Mouse (Mus musculus): ENCODE data around the gene Fndc3b. TPM values are rescaled to one million over a fixed set of nuclear protein-coding genes. Genes with fewer than 3 reads are reported as not detected.

The Fndc3b gene
- polyA plus RNA-seq, 1 experiment = 14.2 TPM

DNA sequence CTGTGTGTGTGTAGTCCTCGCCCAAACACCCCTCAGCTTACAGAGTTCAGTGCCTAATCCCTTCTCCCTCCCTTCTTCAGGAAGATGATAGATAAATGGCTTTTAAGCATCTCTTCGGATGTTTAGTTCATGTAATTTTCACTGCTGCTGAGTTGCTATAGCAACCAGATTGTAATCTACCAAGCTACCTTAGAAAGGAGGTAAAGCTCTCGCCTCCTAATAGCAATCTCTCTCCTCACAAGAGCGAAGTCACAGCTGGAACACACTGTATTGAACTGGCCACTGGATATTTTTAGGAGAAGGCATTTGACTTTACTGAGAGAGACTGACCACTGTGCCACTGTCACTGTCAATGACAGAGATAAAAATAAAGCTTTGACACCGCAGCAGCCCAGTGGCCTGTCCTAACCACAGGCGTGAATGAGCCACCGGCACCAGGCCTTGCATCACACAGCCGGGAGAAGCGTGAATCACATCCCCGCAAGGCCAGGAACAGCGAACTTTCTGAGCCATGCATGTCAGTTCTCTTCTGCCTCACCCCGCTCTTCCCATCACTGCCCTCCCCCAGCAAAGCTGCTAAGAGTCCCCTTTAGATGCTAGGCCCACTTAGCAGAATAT is 86.0 kb downstream of the Fndc3b start:
- TF ChIP-seq CTCF (conservative IDR thresholded peaks at IDR 0.05; ENCODE audit: insufficient read depth, insufficient read length, low read depth, low read length) = no peak
- no peak for TF ChIP-seq POLR2A (IDR thresholded peaks at IDR 0.05; ENCODE audit: low read depth, low read length)
- Histone ChIP-seq H3K36me3 (ENCODE audit: control insufficient read depth, insufficient read depth, low read length) (no peaks in the 10 kb centered on the region), H3K27ac (ENCODE audit: insufficient read depth, low read depth, low read length) (no peak overlapping the region), H3K27me3 (replicated peaks; ENCODE audit: control insufficient read depth, insufficient read depth, low read length) (no peaks in the 10 kb centered on the region), H3K4me3 (ENCODE audit: insufficient read depth, low read depth, low read length) (no peak overlapping the region), H3K4me1 (ENCODE audit: control insufficient read depth, insufficient read depth, low read length) (no peaks in the 10 kb centered on the region)
- 83% methylated on average over 12 of the region's 12 CpGs for WGBS
- DNase-seq = no peak

DNA sequence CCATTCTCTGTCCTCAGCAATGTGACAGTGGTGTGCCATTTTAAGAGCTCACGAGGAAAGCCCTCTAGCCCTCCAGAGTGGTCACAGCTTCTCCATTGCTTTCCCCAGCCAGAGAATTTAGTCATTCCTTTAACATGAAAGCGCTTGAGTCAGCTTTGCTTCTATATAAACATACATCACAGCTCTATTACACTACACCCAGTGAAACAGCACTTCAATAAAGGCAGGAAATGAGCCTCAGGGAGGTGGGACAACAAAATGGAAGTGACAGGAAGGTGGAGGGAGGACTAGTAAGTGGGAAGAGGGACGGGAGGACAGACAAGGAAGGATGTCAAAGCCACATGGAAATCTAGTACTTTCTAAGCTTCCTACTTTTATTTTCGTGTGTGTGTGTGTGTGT is 88.7 kb downstream of the Fndc3b start:
- no peaks in the 10 kb centered on the region for H3K36me3 ChIP-seq (ENCODE audit: control insufficient read depth, insufficient read depth, low read length)
- no peaks in the 10 kb centered on the region for H3K27me3 ChIP-seq (replicated peaks; ENCODE audit: control insufficient read depth, insufficient read depth, low read length)
- DNase-seq = no peak
- H3K4me3 ChIP-seq (ENCODE audit: insufficient read depth, low read depth, low read length) = no peak overlapping the region
- no peak overlapping the region for H3K27ac ChIP-seq (ENCODE audit: insufficient read depth, low read depth, low read length)
- WGBS = 75% methylated on average over 4 of the region's 4 CpGs
- no peak for TF ChIP-seq POLR2A (IDR thresholded peaks at IDR 0.05; ENCODE audit: low read depth, low read length)
- no peak for TF ChIP-seq CTCF (conservative IDR thresholded peaks at IDR 0.05; ENCODE audit: insufficient read depth, insufficient read length, low read depth, low read length)
- H3K4me1 ChIP-seq (ENCODE audit: control insufficient read depth, insufficient read depth, low read length) = peaks cover 2% of the 10 kb centered on the region; the same call in 1 of the 2 replicates

DNA sequence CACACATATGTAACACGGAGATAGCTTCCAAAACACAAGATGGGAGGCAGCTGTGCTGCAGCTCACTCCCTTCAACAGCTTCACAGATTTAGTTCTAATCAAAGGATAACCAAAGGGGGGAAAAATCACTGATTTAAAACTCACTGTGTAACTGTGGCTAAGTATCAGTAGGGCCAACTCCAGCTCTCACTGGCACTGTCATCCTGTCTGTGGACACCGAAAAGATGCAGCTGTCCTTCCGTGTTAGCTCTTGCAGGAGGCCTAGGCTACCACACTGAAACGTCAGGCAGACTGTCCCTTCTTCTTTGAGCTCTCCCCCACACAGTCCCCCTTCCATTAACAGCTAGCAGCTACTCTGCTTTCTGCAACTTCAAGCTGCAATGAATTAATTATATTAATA is 89.9 kb downstream of the Fndc3b start:
- no peak for TF ChIP-seq CTCF (conservative IDR thresholded peaks at IDR 0.05; ENCODE audit: insufficient read depth, insufficient read length, low read depth, low read length)
- no peak for TF ChIP-seq POLR2A (IDR thresholded peaks at IDR 0.05; ENCODE audit: low read depth, low read length)
- H3K4me1 ChIP-seq (ENCODE audit: control insufficient read depth, insufficient read depth, low read length) = peaks cover 8% of the 10 kb centered on the region; the same call in 1 of the 2 replicates
- no peaks in the 10 kb centered on the region for H3K36me3 ChIP-seq (ENCODE audit: control insufficient read depth, insufficient read depth, low read length)
- DNase-seq = no peak
- H3K4me3 ChIP-seq (ENCODE audit: insufficient read depth, low read depth, low read length) = no peak overlapping the region
- WGBS = 76% methylated on average over 4 of the region's 4 CpGs
- no peak overlapping the region for H3K27ac ChIP-seq (ENCODE audit: insufficient read depth, low read depth, low read length)
- no peaks in the 10 kb centered on the region for H3K27me3 ChIP-seq (replicated peaks; ENCODE audit: control insufficient read depth, insufficient read depth, low read length)

DNA sequence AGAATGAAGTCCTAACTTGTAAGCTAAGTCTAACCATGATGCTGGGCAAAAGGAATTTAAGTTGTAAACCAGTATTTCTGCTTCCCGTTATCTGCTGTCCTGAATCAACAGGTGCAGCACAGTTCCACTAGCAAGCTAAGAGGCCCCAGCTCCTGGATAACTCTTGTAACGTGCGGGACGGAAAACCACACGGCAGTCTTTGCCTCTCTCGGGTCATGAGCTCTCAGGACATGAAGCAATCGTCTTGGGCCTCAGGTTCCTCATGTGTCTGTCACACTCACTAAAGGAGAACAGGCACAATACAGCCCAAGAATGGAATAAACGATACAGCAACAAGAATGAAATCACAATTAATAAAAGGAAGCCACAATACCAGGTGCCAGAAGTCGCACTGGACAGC is 93.4 kb downstream of the Fndc3b start:
- H3K27ac ChIP-seq (ENCODE audit: insufficient read depth, low read depth, low read length) = peak overlapping the region; percentile 63
- 80% methylated on average over 9 of the region's 9 CpGs for WGBS
- no peak for DNase-seq
- TF ChIP-seq POLR2A (IDR thresholded peaks at IDR 0.05; ENCODE audit: low read depth, low read length) = no peak
- H3K36me3 ChIP-seq (ENCODE audit: control insufficient read depth, insufficient read depth, low read length) = no peaks in the 10 kb centered on the region
- H3K4me1 ChIP-seq (ENCODE audit: control insufficient read depth, insufficient read depth, low read length) = peaks cover 10% of the 10 kb centered on the region; the same call in 1 of the 2 replicates
- no peaks in the 10 kb centered on the region for H3K27me3 ChIP-seq (replicated peaks; ENCODE audit: control insufficient read depth, insufficient read depth, low read length)
- no peak overlapping the region for H3K4me3 ChIP-seq (ENCODE audit: insufficient read depth, low read depth, low read length)

DNA sequence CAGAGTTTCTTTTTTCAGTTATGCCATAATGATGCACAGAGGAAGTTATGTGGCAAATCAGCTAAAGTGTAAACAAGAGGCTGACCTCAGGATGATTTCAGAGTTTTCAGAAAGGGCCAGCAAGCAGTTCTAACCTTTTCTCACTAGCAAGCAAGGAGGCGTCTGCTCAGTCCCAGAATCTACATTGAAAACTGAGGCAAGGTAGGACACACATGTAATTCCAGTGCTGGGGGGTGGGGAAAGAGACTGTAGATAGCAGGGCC is 93.9 kb downstream of the Fndc3b start:
- WGBS = 64% methylated on average over 1 of the region's 1 CpGs
- DNase-seq = no peak
- Histone ChIP-seq H3K4me3 (ENCODE audit: insufficient read depth, low read depth, low read length) (no peak overlapping the region), H3K27ac (ENCODE audit: insufficient read depth, low read depth, low read length) (peak overlapping the region; percentile 63), H3K27me3 (replicated peaks; ENCODE audit: control insufficient read depth, insufficient read depth, low read length) (no peaks in the 10 kb centered on the region), H3K4me1 (ENCODE audit: control insufficient read depth, insufficient read depth, low read length) (peaks cover 15% of the 10 kb centered on the region), H3K36me3 (ENCODE audit: control insufficient read depth, insufficient read depth, low read length) (no peaks in the 10 kb centered on the region)
- no peak for TF ChIP-seq CTCF (conservative IDR thresholded peaks at IDR 0.05; ENCODE audit: insufficient read depth, insufficient read length, low read depth, low read length)
- TF ChIP-seq POLR2A (IDR thresholded peaks at IDR 0.05; ENCODE audit: low read depth, low read length) = no peak

DNA sequence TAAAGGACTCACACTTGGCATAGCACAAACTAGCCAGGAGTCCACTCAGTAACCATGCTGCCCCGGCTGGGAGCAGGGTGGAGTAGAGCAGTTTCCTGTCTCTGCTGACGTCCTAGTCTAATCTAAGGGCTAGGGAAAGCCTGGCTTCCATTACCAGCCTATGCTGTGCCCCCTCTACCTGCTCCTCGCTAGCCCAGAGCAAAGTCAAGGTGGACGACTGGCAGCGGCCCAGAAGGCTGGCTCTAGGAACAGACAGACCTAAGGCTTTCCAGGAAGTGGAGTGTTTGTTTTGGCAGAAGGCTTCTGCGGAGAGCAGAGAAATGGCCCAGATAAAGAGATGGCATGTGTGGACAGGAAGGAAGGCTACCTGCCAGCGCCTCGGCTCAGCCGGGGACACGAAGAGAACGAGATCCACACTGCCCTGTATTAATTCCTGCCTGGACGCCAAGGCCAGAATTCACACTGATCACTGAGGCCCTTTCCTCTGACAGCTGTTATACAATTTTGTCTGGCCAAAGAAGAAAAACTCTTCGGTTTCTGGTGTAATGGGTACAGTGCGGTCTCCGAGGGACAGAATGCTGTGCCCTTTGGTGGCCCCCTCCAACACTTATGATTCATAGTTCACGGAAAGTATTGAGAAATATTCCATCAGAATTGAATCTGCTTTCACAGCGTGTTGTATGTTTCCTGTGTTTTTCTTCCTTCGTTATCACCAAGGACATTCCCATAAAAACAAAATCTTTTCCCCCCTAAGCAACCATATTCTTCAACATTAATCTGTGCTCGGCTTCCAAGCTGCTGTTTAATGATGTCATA is 94.5 kb downstream of the Fndc3b start:
- Histone ChIP-seq H3K27ac (ENCODE audit: insufficient read depth, low read depth, low read length) (0 out of 2 replicates have a peak overlapping the region, but pooled peaks have one; percentile 1), H3K4me1 (ENCODE audit: control insufficient read depth, insufficient read depth, low read length) (peaks cover 18% of the 10 kb centered on the region)
- no peak for TF ChIP-seq CTCF (conservative IDR thresholded peaks at IDR 0.05; ENCODE audit: insufficient read depth, insufficient read length, low read depth, low read length)
- TF ChIP-seq POLR2A (IDR thresholded peaks at IDR 0.05; ENCODE audit: low read depth, low read length) = no peak

DNA sequence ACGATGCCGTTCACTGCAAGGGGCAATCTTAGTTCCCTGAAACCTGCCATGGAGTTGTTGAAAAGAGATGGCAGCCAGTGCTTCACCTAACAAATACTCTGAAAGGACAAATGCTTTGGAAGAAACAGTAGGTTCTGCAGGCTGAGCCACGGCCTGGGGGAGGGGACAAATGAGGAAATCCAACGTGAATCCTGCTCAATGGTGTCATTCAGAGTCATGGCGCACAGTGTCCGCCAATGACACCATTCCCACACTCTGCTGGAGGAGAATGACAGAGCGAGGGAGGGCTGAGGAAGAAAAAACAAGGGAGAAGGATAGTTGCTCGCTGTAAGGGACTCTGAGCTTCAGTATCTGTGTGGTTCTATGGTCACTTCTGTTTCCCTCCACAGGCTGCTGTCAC is 95.6 kb downstream of the Fndc3b start:
- Histone ChIP-seq H3K4me1 (ENCODE audit: control insufficient read depth, insufficient read depth, low read length) (peaks cover 20% of the 10 kb centered on the region), H3K36me3 (ENCODE audit: control insufficient read depth, insufficient read depth, low read length) (no peaks in the 10 kb centered on the region), H3K27ac (ENCODE audit: insufficient read depth, low read depth, low read length) (no peak overlapping the region), H3K27me3 (replicated peaks; ENCODE audit: control insufficient read depth, insufficient read depth, low read length) (no peaks in the 10 kb centered on the region), H3K4me3 (ENCODE audit: insufficient read depth, low read depth, low read length) (no peak overlapping the region)
- no peak for DNase-seq
- WGBS = 82% methylated on average over 8 of the region's 8 CpGs
- TF ChIP-seq CTCF (conservative IDR thresholded peaks at IDR 0.05; ENCODE audit: insufficient read depth, insufficient read length, low read depth, low read length) (no peak), POLR2A (IDR thresholded peaks at IDR 0.05; ENCODE audit: low read depth, low read length) (no peak)

More for the DNA sequence above, 94.5 kb downstream of the Fndc3b start:
- H3K36me3 ChIP-seq (ENCODE audit: control insufficient read depth, insufficient read depth, low read length) = no peaks in the 10 kb centered on the region
- DNase-seq = peak; percentile 95
- 21% methylated on average over 19 of the region's 19 CpGs for WGBS
- H3K27me3 ChIP-seq (replicated peaks; ENCODE audit: control insufficient read depth, insufficient read depth, low read length) = no peaks in the 10 kb centered on the region
- H3K4me3 ChIP-seq (ENCODE audit: insufficient read depth, low read depth, low read length) = no peak overlapping the region

Measured in kidney, adult 2 months (tissue).